Mouse (Mus musculus): ENCODE results near the gene Spef2.

Spef2 gene

DNA sequence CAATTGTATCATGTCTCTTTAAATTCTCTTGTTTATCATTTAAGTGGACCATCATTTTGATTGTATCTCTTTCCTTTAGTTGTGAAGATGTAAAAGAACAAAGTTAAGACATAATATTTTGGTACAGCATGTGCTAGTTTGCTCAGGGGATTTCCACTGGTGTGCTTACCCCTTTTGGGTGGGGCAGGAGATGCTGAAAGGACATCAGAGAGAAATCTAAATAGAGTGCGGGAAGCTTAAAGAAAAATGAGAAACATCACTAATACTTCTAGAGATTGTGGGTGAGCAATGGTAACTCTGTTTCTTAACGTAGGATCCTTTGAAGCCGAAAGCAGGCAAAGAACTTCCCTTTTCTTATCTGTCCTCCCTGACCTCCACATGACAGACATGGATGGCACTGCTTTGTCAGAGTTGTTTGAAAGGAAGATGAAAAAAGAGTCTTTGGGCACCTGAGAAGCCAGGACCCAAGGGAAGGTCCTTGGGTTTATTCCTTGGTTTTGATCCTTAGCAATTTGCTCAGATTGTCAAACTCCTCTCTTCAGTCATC lies 215.2 kb downstream of the Spef2 start:
- DNase-seq, result no peak

GRCm38 (mm10) chr15:9530076-9530475 lies 218.6 kb downstream of the Spef2 start, which contains the start of gene Il7r:
Gene Il7r (minus strand): TSS chr15:9530176.
- no peak for DNase-seq

- DNase-seq, result no peak
These were observed 219.0 kb downstream of the Spef2 start for GRCm38 (mm10) chr15:9529646-9530045.
